Mouse (Mus musculus) fibroblast of lung, adult 2 months (primary cell): Measurements from ENCODE around the gene Proca1.

ENCODE experiments used
- DNase-seq: peaks from one replicate; pipeline ENCODE4 v3.0.0-alpha.2; 2011; ENCODE audit warnings: low read depth

The Proca1 gene

GRCm38 (mm10) chr11:78193113-78193512 is at the start of gene Proca1:
Gene Proca1, plus strand, starts transcription at chr11:78193392.
- no peak for DNase-seq

GRCm38 (mm10) chr11:78143520-78143919 is 49.7 kb upstream of the Proca1 start:
- DNase-seq = no peak

GRCm38 (mm10) chr11:78146168-78146567 is 47.0 kb upstream of the Proca1 start:
- DNase-seq = no peak

GRCm38 (mm10) chr11:78146707-78147543 is 46.3 kb upstream of the Proca1 start:
- peak; percentile 81 for DNase-seq

GRCm38 (mm10) chr11:78151161-78151560 is 42.0 kb upstream of the Proca1 start:
- no peak for DNase-seq

- peak; percentile 84 for DNase-seq
These were observed 40.6 kb upstream of the Proca1 start for GRCm38 (mm10) chr11:78152299-78153231.

GRCm38 (mm10) chr11:78153778-78154177 is 39.4 kb upstream of the Proca1 start:
- no peak for DNase-seq

- no peak for DNase-seq
These were observed 37.5 kb upstream of the Proca1 start for GRCm38 (mm10) chr11:78155674-78156073.

GRCm38 (mm10) chr11:78156156-78156699 is 37.0 kb upstream of the Proca1 start:
- DNase-seq = no peak

GRCm38 (mm10) chr11:78159096-78159495 is 34.1 kb upstream of the Proca1 start:
- DNase-seq = peak; percentile 86

- no peak for DNase-seq
These were observed 33.6 kb upstream of the Proca1 start for GRCm38 (mm10) chr11:78159557-78159956.

GRCm38 (mm10) chr11:78160171-78160570 is 33.0 kb upstream of the Proca1 start:
- DNase-seq = no peak

- DNase-seq = no peak
These were observed 32.5 kb upstream of the Proca1 start for GRCm38 (mm10) chr11:78160675-78161074.

- no peak for DNase-seq
These were observed 32.0 kb upstream of the Proca1 start for GRCm38 (mm10) chr11:78161169-78161568.

- no peak for DNase-seq
These were observed 31.2 kb upstream of the Proca1 start for GRCm38 (mm10) chr11:78161968-78162367.

GRCm38 (mm10) chr11:78162504-78162903 is 30.7 kb upstream of the Proca1 start:
- no peak for DNase-seq

GRCm38 (mm10) chr11:78163045-78163444 is 30.1 kb upstream of the Proca1 start:
- no peak for DNase-seq

- DNase-seq = no peak
These were observed 29.2 kb upstream of the Proca1 start for GRCm38 (mm10) chr11:78163681-78164603.

- no peak for DNase-seq
These were observed 28.6 kb upstream of the Proca1 start for GRCm38 (mm10) chr11:78164604-78164923.

- no peak for DNase-seq
These were observed 28.1 kb upstream of the Proca1 start, which contains the start of gene Traf4 for GRCm38 (mm10) chr11:78164924-78165760. Gene Traf4, minus strand, starts transcription at chr11:78165589.

- DNase-seq = peak; percentile 78
These were observed 27.5 kb upstream of the Proca1 start for GRCm38 (mm10) chr11:78165761-78166109.
